Mouse (Mus musculus): ENCODE measurements around the gene Klhl23. TPM values are rescaled to one million over a fixed set of nuclear protein-coding genes. Genes with fewer than 3 reads are reported as not detected.

Klhl23 gene
- polyA plus RNA-seq, 1 experiment from 2014 or later, result 30.8 TPM

- peaks cover 34% of the 10 kb centered on the region for H3K36me3 ChIP-seq
- no peaks in the 10 kb centered on the region for H3K9me3 ChIP-seq (replicated peaks)
- peaks cover 4% of the 10 kb centered on the region; the same call in 1 of the 2 replicates for H3K4me1 ChIP-seq
- no peaks in the 10 kb centered on the region for H3K27me3 ChIP-seq (ENCODE audit: low read depth, poor library complexity, severe bottlenecking)
- no peak overlapping the region for H3K4me3 ChIP-seq
- DNase-seq (ENCODE audit: low spot score), result no peak
- H3K27ac ChIP-seq, result no peak overlapping the region
Observed at GRCm38 (mm10) chr2:69838707-69839106, 17.0 kb downstream of the Klhl23 start.

- Histone ChIP-seq H3K36me3 (peaks cover 19% of the 10 kb centered on the region), H3K4me3 (no peak overlapping the region), H3K9me3 (replicated peaks) (no peaks in the 10 kb centered on the region), H3K4me1 (peaks cover 4% of the 10 kb centered on the region; the same call in 1 of the 2 replicates), H3K27me3 (ENCODE audit: low read depth, poor library complexity, severe bottlenecking) (no peaks in the 10 kb centered on the region), H3K27ac (no peak overlapping the region)
- 41% methylated on average over 6 of the region's 6 CpGs for WGBS
- no peak for DNase-seq (ENCODE audit: low spot score)
Observed at GRCm38 (mm10) chr2:69840261-69840660, 18.5 kb downstream of the Klhl23 start.

GRCm38 (mm10) chr2:69849215-69849614 is 27.5 kb downstream of the Klhl23 start:
- DNase-seq (ENCODE audit: low spot score), result no peak
- Histone ChIP-seq H3K36me3 (no peaks in the 10 kb centered on the region), H3K4me1 (no peaks in the 10 kb centered on the region; the same call in 1 of the 2 replicates), H3K4me3 (no peak overlapping the region), H3K27me3 (ENCODE audit: low read depth, poor library complexity, severe bottlenecking) (no peaks in the 10 kb centered on the region), H3K9me3 (replicated peaks) (no peaks in the 10 kb centered on the region), H3K27ac (no peak overlapping the region)
- WGBS, result 79% methylated on average over 6 of the region's 6 CpGs

- Histone ChIP-seq H3K4me3 (no peak overlapping the region), H3K27me3 (ENCODE audit: low read depth, poor library complexity, severe bottlenecking) (no peaks in the 10 kb centered on the region), H3K27ac (no peak overlapping the region), H3K4me1 (no peaks in the 10 kb centered on the region; the same call in 1 of the 2 replicates), H3K36me3 (no peaks in the 10 kb centered on the region), H3K9me3 (replicated peaks) (no peaks in the 10 kb centered on the region)
- WGBS, result 67% methylated on average over 2 of the region's 2 CpGs
- no peak for DNase-seq (ENCODE audit: low spot score)
Observed at GRCm38 (mm10) chr2:69851427-69852058, 29.8 kb downstream of the Klhl23 start.

DNA sequence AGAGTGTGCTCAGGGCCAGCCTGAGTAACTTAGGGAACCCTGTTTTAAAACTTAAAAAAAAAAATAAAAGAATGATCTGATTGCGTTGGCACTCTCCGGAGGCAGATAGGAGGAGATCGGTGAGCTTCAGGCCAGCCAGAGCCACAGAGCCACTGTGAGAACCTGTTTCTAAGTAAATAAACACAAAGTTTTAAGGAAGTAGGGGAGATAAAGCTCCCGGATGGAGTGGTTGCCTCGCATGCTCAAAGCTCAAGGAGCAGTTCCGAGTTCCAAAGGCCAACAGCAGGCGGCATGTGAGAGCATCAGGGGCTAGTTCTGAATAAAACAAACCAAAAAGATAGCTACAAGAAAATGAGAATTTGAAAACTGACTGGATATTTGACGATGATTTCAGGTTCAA is 34.6 kb downstream of the Klhl23 start:
- Histone ChIP-seq H3K27me3 (ENCODE audit: low read depth, poor library complexity, severe bottlenecking) (no peaks in the 10 kb centered on the region), H3K9me3 (replicated peaks) (no peaks in the 10 kb centered on the region), H3K4me1 (no peaks in the 10 kb centered on the region; the same call in 1 of the 2 replicates), H3K36me3 (no peaks in the 10 kb centered on the region), H3K27ac (no peak overlapping the region), H3K4me3 (no peak overlapping the region)
- WGBS, result 63% methylated on average over 8 of the region's 8 CpGs
- no peak for DNase-seq (ENCODE audit: low spot score)

GRCm38 (mm10) chr2:69857882-69858281 is 36.1 kb downstream of the Klhl23 start:
- peaks cover 6% of the 10 kb centered on the region for H3K4me1 ChIP-seq
- H3K36me3 ChIP-seq, result no peaks in the 10 kb centered on the region
- no peak overlapping the region for H3K4me3 ChIP-seq
- H3K9me3 ChIP-seq (replicated peaks), result no peaks in the 10 kb centered on the region
- H3K27ac ChIP-seq, result no peak overlapping the region
- no peaks in the 10 kb centered on the region for H3K27me3 ChIP-seq (ENCODE audit: low read depth, poor library complexity, severe bottlenecking)
- DNase-seq (ENCODE audit: low spot score), result no peak
- WGBS, result 77% methylated on average over 1 of the region's 1 CpGs

- WGBS, result 13% methylated on average over 13 of the region's 13 CpGs
- Histone ChIP-seq H3K4me3 (peak overlapping the region; percentile 96), H3K9me3 (replicated peaks) (no peaks in the 10 kb centered on the region), H3K4me1 (peaks cover 13% of the 10 kb centered on the region), H3K36me3 (peaks cover 28% of the 10 kb centered on the region), H3K27me3 (ENCODE audit: low read depth, poor library complexity, severe bottlenecking) (no peaks in the 10 kb centered on the region), H3K27ac (peak overlapping the region; percentile 97)
- peak; percentile 45 for DNase-seq (ENCODE audit: low spot score)
Observed at GRCm38 (mm10) chr2:69860972-69861452, 39.3 kb downstream of the Klhl23 start.

DNA sequence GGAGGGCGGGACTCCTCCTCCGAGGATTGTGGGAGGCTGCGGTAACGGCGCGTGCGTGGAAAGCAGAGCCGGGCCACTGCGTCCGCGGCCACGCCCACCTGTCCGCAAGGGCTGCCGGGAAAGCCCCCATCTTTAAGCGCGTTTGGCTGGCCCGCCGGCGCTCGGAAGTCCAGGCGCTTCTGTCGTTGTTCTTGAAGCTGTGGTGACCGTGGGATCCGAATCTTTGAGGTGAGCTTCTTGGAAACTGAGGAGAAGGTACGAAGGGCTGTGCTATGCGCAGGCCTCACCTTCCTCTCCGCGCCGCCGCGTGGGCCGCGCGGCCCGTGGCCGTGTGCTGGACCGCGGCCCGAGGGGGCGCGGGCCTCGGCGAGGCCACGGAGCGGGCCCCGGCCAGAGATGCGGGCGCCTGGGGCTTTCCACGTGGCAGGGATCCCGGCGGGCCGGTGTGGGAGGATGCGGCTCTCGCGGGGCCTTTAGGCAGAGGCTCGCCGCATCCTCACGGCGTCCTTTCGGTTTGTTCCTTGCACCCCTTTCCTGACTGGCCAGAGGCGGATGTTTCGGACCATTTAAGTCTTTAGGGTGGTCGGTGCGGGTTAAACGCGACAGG is 39.8 kb downstream of the Klhl23 start, which contains the start of gene Ssb:
Gene Ssb, plus strand, starts transcription at position 78 of the 607 bp plus-strand sequence.
- Histone ChIP-seq H3K4me1 (peaks cover 13% of the 10 kb centered on the region), H3K27me3 (ENCODE audit: low read depth, poor library complexity, severe bottlenecking) (no peaks in the 10 kb centered on the region), H3K27ac (peak within 1 kb of the TSS; percentile 97), H3K4me3 (peak within 1 kb of the TSS; percentile 96), H3K36me3 (peaks cover 34% of the 10 kb centered on the region), H3K9me3 (replicated peaks) (no peaks in the 10 kb centered on the region)
- peak; percentile 94 for DNase-seq (ENCODE audit: low spot score)
- WGBS, result under 1% methylated on average over 65 of the region's 66 CpGs

GRCm38 (mm10) chr2:69862117-69862657 is 40.4 kb downstream of the Klhl23 start:
- Histone ChIP-seq H3K9me3 (replicated peaks) (no peaks in the 10 kb centered on the region), H3K27ac (peak overlapping the region; percentile 97), H3K36me3 (peaks cover 40% of the 10 kb centered on the region), H3K27me3 (ENCODE audit: low read depth, poor library complexity, severe bottlenecking) (no peaks in the 10 kb centered on the region), H3K4me1 (peaks cover 13% of the 10 kb centered on the region), H3K4me3 (peak overlapping the region; percentile 96)
- 7% methylated on average over 13 of the region's 13 CpGs for whole genome bisulfite sequencing
- no peak for DNase-seq (ENCODE audit: low spot score)

- DNase-seq (ENCODE audit: low spot score), result no peak
- no peaks in the 10 kb centered on the region for H3K9me3 ChIP-seq (replicated peaks)
- peaks cover 19% of the 10 kb centered on the region; the same call in 1 of the 2 replicates for H3K36me3 ChIP-seq
- WGBS, result 71% methylated on average over 2 of the region's 2 CpGs
- H3K27ac ChIP-seq, result no peak overlapping the region
- peaks cover 13% of the 10 kb centered on the region for H3K4me1 ChIP-seq
- H3K4me3 ChIP-seq, result no peak overlapping the region
- no peaks in the 10 kb centered on the region for H3K27me3 ChIP-seq (ENCODE audit: low read depth, poor library complexity, severe bottlenecking)
Observed at GRCm38 (mm10) chr2:69883990-69884391, 62.2 kb downstream of the Klhl23 start.

DNA sequence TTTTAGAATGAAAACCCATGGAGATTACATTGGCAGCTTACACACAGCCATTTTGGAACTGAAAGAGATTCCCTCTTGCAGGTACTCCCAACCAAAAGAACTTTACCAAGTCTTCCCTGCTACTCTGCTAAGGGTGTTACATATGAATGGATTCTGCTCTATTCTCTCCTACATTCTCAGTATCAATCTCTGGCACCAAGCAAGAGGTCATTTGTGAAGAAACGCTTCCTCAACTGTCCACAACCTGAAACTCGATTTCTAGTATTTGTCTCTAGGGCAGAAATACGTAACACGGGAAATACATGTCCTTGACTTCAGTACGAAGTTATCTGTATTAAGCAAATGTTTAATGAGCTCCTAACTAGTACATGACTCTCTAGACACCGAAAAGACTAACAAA is 62.8 kb downstream of the Klhl23 start:
- 61% methylated on average over 6 of the region's 6 CpGs for WGBS
- DNase-seq (ENCODE audit: low spot score), result no peak
- Histone ChIP-seq H3K36me3 (peaks cover 13% of the 10 kb centered on the region; the same call in 1 of the 2 replicates), H3K27ac (peak overlapping the region; percentile 94; the same call in 1 of the 2 replicates), H3K4me1 (peaks cover 13% of the 10 kb centered on the region), H3K4me3 (peak overlapping the region; percentile 79), H3K27me3 (ENCODE audit: low read depth, poor library complexity, severe bottlenecking) (no peaks in the 10 kb centered on the region), H3K9me3 (replicated peaks) (no peaks in the 10 kb centered on the region)

DNA sequence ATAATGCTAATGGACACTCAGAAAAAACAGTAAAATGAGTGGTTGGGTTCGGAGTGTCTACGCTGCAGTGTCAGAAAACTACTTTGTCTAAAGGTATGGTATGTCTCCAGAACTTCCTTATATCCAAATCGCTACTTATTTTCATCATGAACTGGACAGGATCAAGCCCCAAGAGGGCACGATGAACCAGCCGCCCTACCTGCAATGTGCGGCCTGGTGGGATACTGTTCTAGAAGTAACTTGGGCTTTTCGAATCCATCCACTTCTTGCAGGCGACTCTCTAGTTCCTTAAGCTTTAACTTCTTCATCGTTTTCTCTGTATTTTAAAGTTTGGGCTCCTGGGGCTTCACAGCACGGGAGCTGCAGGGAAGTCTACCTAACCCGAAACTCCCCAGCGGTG is 63.3 kb downstream of the Klhl23 start:
- Histone ChIP-seq H3K27me3 (ENCODE audit: low read depth, poor library complexity, severe bottlenecking) (no peaks in the 10 kb centered on the region), H3K27ac (peak overlapping the region; percentile 94), H3K9me3 (replicated peaks) (no peaks in the 10 kb centered on the region), H3K4me3 (peak overlapping the region; percentile 79), H3K36me3 (peaks cover 10% of the 10 kb centered on the region; the same call in 1 of the 2 replicates), H3K4me1 (peaks cover 13% of the 10 kb centered on the region)
- 6% methylated on average over 12 of the region's 12 CpGs for WGBS
- no peak for DNase-seq (ENCODE audit: low spot score)
